Mouse (Mus musculus) testis, adult 2 months (tissue): ENCODE data around the gene Csk. TPM values are rescaled to one million over a fixed set of nuclear protein-coding genes. Genes with fewer than 3 reads are reported as not detected.

ENCODE experiments used
- H3K27ac ChIP-seq: fragments of 200-500 bp; 2 replicates; pipeline ENCODE4 v1.5.1; 2012; ENCODE audit warnings: low read depth, low read length; ENCODE audit not compliant: control insufficient read depth, insufficient read depth
- H3K27me3 ChIP-seq: fragments of 200-500 bp; 2 replicates; pipeline ENCODE4 v1.6.1; 2012; ENCODE audit warnings: mild to moderate bottlenecking, low read length, moderate library complexity; ENCODE audit not compliant: control insufficient read depth, insufficient read depth
- H3K36me3 ChIP-seq: fragments of 200-500 bp; 2 replicates; pipeline ENCODE4 v1.6.1; 2012; ENCODE audit warnings: mild to moderate bottlenecking, low read length; ENCODE audit not compliant: control insufficient read depth, insufficient read depth
- H3K4me1 ChIP-seq: fragments of 200-500 bp; 2 replicates; pipeline ENCODE4 v1.6.1; 2012; ENCODE audit warnings: low read length; ENCODE audit not compliant: control insufficient read depth, insufficient read depth
- H3K4me3 ChIP-seq: fragments of 200-500 bp; 2 replicates; pipeline ENCODE4 v1.5.1; 2012; ENCODE audit warnings: low read depth, mild to moderate bottlenecking, low read length, moderate library complexity, mixed read lengths; ENCODE audit not compliant: control insufficient read depth
- CTCF ChIP-seq: fragments of 200-500 bp; IDR thresholded peaks from 2 replicates; pipeline ENCODE4 v1.5.1; 2012; ENCODE audit warnings: low read depth, mild to moderate bottlenecking, inconsistent platforms, low read length, moderate library complexity; ENCODE audit not compliant: control insufficient read depth, insufficient read depth, insufficient replicate concordance
- POLR2A ChIP-seq: fragments of 200-500 bp; IDR thresholded peaks from 2 replicates; pipeline ENCODE4 v1.6.1; 2012; ENCODE audit warnings: low read depth, mild to moderate bottlenecking, inconsistent platforms, low read length, moderate library complexity; ENCODE audit not compliant: control insufficient read depth
- polyA plus RNA-seq: library from polyadenylated mRNA; depleted of rRNA; stranded (reverse); fragments of >200 nt; gene quantifications from 2 replicates; pipeline ENCODE4 v1.2.3, GENCODE M21; 2012

Gene Csk
- polyA plus RNA-seq, 1 experiment = 13.4 TPM

GRCm38 (mm10) chr9:57606139-57606851 lies 47.1 kb downstream of the Csk start, which contains the start of gene Cplx3:
Gene Cplx3 (minus strand): TSS chr9:57606281.
- Histone ChIP-seq H3K27ac (no peak within 1 kb of the TSS), H3K4me3 (no peak within 1 kb of the TSS)
- TF ChIP-seq CTCF (no peak), POLR2A (no peak)

GRCm38 (mm10) chr9:57605503-57605902 lies 47.9 kb downstream of the Csk start:
- Histone ChIP-seq H3K27me3 (no peaks in the 10 kb centered on the region), H3K4me3 (no peak overlapping the region)

More at GRCm38 (mm10) chr9:57606139-57606851, 47.1 kb downstream of the Csk start, which contains the start of gene Cplx3:
- Histone ChIP-seq H3K27me3 (no peaks in the 10 kb centered on the region), H3K36me3 (no peaks in the 10 kb centered on the region), H3K4me1 (peaks cover 7% of the 10 kb centered on the region)

DNA sequence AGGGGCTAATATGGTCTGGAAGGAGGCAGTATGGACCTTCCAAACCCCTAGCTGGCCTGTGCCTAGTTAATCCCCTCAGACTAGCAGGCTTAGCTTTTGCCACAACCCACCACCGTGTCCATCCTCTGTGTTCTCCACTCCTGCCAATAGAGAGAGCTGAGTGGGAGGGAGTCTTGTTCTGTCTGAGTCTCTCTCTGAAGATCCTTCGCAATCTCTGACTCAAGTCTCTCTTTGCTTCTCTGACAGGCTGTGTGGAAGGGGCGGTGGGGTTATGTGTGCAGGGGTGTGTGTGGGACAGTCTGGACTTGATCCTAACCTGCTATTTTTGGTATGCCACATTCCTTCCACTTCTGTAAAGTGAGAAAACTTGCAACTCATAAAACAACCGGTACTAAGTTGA lies 48.6 kb downstream of the Csk start:
- no peaks in the 10 kb centered on the region for H3K27me3 ChIP-seq
- H3K36me3 ChIP-seq = no peaks in the 10 kb centered on the region
- H3K27ac ChIP-seq = no peak overlapping the region
- no peak overlapping the region for H3K4me3 ChIP-seq
- TF ChIP-seq POLR2A = no peak
- TF ChIP-seq CTCF = no peak
- H3K4me1 ChIP-seq = peaks cover 13% of the 10 kb centered on the region

More at GRCm38 (mm10) chr9:57605503-57605902, 47.9 kb downstream of the Csk start:
- Histone ChIP-seq H3K36me3 (no peaks in the 10 kb centered on the region), H3K4me1 (peaks cover 13% of the 10 kb centered on the region), H3K27ac (no peak overlapping the region)
- TF ChIP-seq POLR2A (no peak), CTCF (no peak)

GRCm38 (mm10) chr9:57602098-57602497 lies 51.3 kb downstream of the Csk start:
- H3K27me3 ChIP-seq = no peaks in the 10 kb centered on the region
- no peaks in the 10 kb centered on the region for H3K36me3 ChIP-seq
- H3K4me1 ChIP-seq = peaks cover 13% of the 10 kb centered on the region
- H3K4me3 ChIP-seq = no peak overlapping the region
- H3K27ac ChIP-seq = no peak overlapping the region
- TF ChIP-seq CTCF (no peak), POLR2A (no peak)

- H3K27ac ChIP-seq = no peak overlapping the region
- H3K4me1 ChIP-seq = peaks cover 10% of the 10 kb centered on the region
Measured at GRCm38 (mm10) chr9:57601353-57601706, 52.1 kb downstream of the Csk start.

GRCm38 (mm10) chr9:57600620-57601352 lies 52.6 kb downstream of the Csk start:
- Histone ChIP-seq H3K36me3 (no peaks in the 10 kb centered on the region), H3K27ac (no peak overlapping the region), H3K4me1 (peaks cover 8% of the 10 kb centered on the region), H3K4me3 (no peak overlapping the region), H3K27me3 (no peaks in the 10 kb centered on the region)
- TF ChIP-seq CTCF = no peak
- TF ChIP-seq POLR2A = no peak

More at GRCm38 (mm10) chr9:57601353-57601706, 52.1 kb downstream of the Csk start:
- TF ChIP-seq POLR2A = no peak
- no peak for TF ChIP-seq CTCF
- Histone ChIP-seq H3K27me3 (no peaks in the 10 kb centered on the region), H3K4me3 (no peak overlapping the region), H3K36me3 (no peaks in the 10 kb centered on the region)

GRCm38 (mm10) chr9:57598851-57599563 lies 54.4 kb downstream of the Csk start:
- Histone ChIP-seq H3K27me3 (no peaks in the 10 kb centered on the region), H3K27ac (no peak overlapping the region), H3K4me3 (no peak overlapping the region), H3K36me3 (no peaks in the 10 kb centered on the region), H3K4me1 (peaks cover 8% of the 10 kb centered on the region)
- TF ChIP-seq POLR2A (no peak), CTCF (no peak)
